Mouse (Mus musculus) retina, postnatal 7 days (tissue): ENCODE measurements around the gene Josd2.

Experiments
- DNase-seq: peaks from one replicate; pipeline ENCODE4 v3.0.0-alpha.2; 2012; ENCODE audit warnings: low read depth, low spot score

Josd2 gene

DNA sequence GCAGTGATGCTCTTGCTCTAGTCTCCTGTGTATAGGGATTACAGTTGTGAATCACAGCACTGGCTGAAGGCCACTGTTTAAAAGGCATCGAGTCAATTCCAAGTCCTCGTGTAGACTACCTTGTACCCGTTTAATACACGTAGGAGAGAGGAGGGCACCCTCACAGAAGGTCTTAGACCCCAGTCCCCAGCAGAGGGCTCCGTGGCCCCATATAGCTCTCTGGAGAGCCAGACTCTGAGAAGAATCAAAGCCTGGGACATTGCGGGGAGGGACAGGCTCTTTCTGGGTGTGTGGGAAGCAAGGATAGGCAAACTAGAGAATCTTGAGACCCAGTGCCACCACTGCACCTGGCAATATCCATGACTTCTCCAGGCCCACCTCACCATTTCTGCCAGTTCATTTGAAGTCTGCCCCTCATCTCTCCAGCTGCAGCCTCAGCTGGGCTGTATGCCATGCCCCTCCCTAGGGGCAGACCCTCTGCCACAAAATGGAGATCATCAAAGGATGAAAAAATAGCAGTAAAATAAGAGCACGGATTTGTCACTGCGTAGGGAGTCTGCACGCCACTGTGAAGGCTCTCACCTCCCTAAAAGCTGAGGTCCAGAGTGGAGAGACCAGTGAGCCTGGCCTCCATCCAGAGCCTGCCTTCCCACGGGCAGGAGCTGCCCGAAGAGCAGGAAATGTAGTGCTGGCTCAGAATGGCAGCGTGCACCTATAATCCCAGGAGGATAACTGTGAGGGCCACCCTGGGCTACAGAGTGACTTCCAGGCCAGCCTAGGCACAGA is 21.5 kb upstream of the Josd2 start:
- DNase-seq: no peak

GRCm38 (mm10) chr7:44453256-44453655 is 14.5 kb upstream of the Josd2 start:
- DNase-seq: no peak

DNA sequence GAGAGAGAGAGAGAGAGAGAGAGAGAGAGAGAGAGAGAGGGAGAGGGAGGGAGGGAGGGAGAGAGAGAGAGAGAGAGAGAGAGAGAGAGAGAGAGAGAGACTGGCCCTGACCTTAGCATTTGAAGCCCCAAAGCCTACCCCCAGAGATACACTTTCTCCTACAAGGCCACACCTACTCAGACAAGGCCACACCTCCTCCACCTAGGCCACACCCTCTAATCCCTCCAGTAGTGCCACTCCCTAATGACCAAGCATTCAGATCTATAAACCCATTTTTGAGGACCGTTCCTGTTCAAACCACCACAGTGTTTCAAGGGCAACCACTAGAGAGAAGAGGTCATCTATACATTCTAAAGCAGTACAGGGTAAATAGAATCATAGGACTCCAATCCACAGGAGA is 11.5 kb upstream of the Josd2 start:
- DNase-seq: no peak

DNA sequence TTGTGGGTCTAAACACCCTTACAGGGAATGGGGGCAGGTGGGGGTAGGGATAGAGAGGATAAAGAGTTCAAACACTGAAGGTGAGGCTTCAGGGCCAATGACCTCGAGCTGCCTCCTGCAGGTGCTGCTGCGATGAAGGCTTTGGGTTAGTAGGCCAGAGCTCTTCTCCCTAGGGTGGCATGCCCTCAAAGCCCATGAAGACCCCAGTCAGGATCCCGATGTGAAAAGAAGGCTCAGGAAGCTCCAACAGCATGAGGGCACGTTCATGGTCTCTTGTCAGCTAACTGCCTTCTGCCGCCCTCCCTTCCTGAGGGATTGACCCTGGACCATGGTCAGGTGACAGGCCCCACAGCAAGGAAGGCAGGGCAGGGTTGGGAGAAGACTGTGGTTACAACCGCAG is 7.7 kb upstream of the Josd2 start:
- no peak for DNase-seq

DNA sequence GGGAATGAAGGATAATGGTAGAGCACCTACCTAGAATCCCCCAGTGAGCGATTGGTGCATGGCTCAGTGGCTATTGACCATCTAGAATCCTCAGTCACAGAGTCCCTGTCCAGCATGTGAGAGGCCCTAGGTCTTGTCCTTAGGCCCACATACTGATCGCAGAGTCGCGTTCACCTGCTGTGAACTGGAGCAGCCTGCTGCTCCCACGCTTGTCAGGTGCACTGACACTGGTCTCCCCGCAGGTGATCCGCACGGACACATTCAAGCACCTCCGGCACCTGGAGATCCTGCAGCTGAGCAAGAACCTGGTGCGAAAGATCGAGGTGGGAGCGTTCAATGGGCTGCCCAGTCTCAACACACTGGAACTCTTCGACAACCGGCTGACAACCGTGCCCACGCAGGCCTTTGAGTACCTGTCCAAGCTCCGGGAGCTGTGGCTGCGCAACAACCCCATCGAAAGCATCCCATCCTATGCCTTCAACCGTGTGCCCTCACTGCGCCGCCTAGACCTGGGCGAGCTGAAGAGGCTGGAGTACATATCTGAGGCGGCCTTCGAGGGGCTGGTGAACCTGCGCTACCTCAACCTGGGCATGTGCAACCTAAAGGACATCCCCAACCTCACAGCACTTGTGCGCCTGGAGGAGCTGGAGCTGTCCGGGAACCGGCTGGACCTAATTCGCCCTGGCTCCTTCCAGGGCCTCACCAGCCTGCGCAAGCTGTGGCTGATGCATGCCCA is 6.8 kb upstream of the Josd2 start:
- DNase-seq: no peak

DNA sequence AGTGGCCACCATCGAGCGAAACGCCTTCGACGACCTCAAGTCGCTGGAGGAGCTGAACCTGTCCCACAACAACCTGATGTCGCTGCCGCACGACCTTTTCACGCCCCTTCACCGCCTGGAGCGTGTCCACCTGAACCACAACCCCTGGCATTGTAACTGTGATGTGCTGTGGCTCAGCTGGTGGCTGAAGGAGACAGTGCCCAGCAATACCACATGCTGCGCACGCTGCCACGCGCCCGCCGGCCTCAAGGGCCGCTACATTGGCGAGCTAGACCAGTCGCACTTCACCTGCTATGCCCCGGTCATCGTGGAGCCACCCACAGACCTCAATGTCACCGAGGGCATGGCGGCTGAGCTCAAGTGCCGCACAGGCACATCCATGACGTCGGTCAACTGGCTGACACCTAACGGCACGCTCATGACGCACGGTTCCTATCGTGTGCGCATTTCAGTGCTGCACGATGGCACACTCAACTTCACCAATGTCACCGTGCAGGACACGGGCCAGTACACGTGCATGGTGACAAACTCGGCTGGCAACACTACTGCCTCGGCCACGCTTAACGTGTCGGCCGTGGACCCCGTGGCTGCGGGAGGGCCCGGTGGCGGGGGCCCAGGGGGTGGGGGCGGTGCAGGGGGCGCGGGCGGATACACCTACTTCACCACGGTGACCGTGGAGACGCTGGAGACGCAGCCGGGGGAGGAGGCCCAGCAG is 6.1 kb upstream of the Josd2 start:
- no peak for DNase-seq

GRCm38 (mm10) chr7:44462218-44463055 is 5.3 kb upstream of the Josd2 start:
- no peak for DNase-seq

DNA sequence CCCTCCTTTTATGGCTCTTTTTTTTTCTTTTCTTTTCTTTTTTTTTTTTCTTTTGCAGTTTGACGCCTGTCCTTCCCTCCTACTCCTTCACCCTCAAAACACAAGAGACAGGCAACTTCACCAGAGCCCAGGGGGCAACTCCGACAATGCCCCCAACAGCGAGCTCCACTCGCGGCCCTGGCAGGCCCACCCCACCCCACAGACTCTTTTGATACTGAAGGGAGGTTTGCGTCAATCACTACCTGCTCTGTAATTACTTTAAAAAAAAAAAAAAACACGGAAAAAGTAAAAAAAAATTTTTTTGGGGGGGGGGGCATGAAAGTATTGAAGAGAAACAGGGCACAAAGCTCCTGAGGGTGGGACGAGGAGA is 4.7 kb upstream of the Josd2 start:
- DNase-seq: no peak

GRCm38 (mm10) chr7:44463556-44464225 is 4.1 kb upstream of the Josd2 start:
- DNase-seq: no peak

- no peak for DNase-seq
Measured at GRCm38 (mm10) chr7:44464511-44464910, 3.3 kb upstream of the Josd2 start.

GRCm38 (mm10) chr7:44465111-44465510 is 2.7 kb upstream of the Josd2 start, which contains the start of gene Aspdh:
TSS of gene Aspdh (plus strand) at chr7:44465391.
- DNase-seq: no peak

GRCm38 (mm10) chr7:44466006-44466887 is 1.5 kb upstream of the Josd2 start:
- DNase-seq: no peak

DNA sequence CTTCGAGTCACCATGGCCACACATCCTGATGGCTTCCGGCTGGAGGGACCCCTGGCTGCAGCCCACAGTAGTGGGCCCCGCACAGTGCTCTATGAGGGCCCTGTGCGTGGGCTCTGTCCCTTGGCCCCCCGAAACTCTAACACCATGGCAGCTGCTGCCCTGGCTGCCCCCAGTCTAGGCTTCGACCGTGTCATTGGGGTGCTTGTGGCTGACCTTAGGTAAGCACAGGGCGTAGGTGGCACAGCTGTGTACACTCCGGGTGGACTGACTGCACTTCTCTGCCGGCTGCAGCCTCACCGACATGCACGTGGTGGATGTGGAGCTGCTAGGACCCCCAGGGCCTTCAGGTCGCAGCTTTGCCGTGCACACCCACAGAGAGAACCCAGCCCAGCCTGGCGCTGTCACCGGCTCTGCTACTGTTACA is 880 bp upstream of the Josd2 start:
- DNase-seq: no peak

DNA sequence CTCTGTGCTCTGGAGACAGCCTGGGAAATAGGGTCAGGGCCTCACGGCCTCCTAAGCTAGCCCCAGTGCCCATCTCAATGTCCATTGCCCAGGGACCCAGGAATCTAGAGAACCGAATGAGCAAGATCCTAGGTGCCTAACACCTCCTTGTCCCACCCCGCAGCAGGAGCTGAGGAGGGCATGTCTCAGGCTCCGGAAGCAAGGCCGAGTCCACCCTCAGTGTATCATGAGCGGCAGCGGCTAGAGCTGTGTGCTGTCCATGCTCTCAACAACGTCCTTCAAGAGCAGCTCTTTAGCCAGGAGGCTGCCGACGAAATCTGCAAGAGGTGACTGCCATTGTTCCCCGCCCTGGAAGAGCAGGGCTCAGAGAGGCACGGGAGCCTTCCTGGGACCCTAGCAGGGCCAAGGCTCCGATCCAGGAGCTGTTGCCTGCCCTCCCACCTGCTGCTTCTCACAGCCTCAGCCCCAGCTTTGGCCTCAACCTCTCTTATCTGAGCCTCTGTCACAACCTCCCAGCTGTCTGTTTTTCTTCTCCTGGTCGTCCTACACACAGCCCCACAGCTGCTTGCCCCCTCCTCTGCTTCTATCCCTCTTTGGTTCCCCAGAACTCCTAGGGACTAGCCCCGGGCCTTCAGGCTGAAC is 985 bp downstream of the Josd2 start:
- no peak for DNase-seq

DNA sequence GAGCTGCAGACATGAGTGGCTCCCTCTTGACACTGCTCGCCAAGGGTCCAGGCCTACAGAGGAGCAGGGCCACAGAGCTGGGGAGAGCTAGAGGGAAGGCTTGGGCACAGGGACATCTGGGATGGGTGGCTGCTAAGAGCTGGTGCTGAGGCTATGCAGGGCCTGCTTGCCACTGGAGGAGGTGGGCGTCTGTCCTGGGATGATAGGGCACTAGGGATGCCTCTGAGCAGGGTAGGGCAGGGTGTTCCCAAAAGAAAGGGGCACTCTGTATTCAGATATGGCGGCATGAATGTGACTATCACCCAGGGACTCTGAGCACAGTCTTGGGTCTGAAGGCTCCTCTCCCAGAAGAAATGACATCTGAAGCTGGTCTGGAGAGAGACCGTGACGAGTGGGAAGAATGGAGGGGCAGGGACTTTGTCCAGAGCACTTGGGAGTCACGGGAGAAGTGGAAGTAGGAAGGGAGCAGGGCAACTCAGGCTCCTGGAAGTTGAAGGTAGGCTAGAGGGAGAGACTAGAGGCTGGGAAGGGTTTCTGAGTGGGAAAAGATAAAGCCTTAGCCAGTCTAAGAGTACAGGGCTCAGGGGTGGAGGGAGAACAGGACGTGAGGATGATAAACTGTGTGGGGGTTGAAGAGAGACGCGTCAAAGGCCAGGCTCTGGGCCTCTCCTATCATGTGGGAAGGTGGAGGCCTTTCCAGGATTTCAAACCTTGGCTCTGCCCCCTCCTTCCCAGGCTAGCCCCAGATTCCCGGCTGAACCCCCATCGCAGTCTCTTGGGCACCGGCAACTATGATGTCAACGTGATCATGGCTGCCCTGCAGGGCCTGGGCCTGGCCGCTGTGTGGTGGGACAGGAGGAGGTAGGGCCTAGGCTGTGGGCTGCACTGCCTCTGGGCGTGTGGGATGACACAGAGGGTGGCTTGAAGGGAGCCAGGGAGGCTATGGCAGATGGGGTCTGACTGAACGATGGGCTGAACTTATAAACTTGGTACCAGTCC is 2.2 kb downstream of the Josd2 start:
- no peak for DNase-seq

DNA sequence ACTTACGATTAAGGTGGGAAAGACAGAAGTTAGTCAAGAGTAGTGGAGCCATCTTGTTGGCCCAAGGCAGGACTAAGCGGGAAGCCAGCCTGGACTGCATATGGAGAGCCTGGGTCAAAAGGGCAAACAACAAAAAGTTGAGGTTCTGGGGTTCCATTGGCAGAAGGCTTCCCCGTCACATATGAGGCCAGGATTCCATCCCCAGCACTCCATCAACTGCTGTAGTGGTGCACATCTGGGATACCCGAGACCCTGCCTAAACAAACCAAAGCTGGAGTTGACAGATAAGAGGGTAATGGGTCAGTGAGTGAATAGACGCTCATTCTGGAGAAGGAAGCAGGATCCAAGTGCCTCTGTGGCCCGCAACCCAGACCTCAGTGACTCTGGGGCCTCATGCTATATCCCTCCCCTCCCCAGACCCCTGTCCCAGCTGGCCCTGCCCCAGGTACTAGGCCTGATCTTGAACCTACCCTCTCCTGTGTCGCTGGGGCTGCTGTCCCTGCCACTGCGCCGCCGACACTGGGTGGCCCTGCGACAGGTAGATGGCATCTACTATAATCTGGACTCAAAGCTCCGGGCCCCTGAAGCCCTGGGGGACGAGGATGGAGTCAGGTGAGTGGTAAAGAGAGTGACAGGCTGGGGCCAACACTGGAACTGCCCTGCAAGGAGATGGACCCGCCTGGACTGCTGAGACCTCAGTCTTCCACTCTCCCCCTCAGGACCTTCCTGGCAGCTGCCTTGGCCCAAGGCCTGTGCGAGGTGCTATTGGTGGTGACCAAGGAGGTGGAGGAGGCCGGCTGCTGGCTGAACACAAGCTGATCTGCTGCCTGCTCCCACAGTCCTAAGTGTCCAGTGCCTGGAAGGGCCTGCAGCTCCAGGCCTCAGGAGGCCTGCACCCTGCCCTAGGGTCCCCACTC is 3.2 kb downstream of the Josd2 start:
- no peak for DNase-seq

GRCm38 (mm10) chr7:44471880-44472557 is 4.2 kb downstream of the Josd2 start:
- DNase-seq: no peak
